Mouse (Mus musculus) brain, embryonic 14.5 days (tissue): ENCODE results near the gene Tbc1d10b.

Experiments
- CTCF ChIP-seq: fragments of 200-500 bp; IDR thresholded peaks from 2 replicates; pipeline ENCODE4 v1.5.1; 2012; ENCODE audit warnings: inconsistent platforms, mild to moderate bottlenecking, moderate library complexity, borderline replicate concordance; ENCODE audit not compliant: insufficient read depth, insufficient read length; ENCODE audit errors: extremely low read depth
- POLR2A ChIP-seq: fragments of 200-500 bp; IDR thresholded peaks from 2 replicates; pipeline ENCODE4 v1.6.1; 2012; ENCODE audit warnings: mild to moderate bottlenecking, inconsistent platforms, borderline replicate concordance; ENCODE audit not compliant: poor library complexity, insufficient read depth, insufficient read length, severe bottlenecking; ENCODE audit errors: extremely low read depth

GRCm38 (mm10) chr7:127207374-127208294 is 634 bp downstream of the Tbc1d10b start:
- TF ChIP-seq CTCF (no peak; the same call in 1 of the 2 replicates), POLR2A (no peak)
